Mouse (Mus musculus): ENCODE results near the gene Fam81a.
A peak's percentile ranks its signal among the peaks of the same experiment; 100 is the strongest.

Gene Fam81a

DNA sequence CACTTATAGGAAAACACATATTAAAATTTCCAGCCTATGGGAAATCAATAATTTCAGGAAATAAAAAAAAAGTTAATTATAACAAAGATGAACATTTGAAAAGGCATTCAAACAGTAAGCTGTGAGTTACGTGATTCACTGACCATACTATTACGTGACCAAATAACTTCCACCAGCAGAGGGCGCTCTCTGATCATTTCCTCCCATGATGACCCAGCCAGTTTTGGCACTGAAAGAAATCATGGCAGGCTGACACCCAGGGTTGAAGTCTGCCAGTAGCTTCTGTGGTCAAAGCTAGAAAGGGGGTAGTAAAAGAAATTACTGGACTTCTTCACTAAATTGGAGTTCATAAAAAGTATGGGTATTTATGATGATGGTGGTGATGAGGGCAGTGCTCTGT, 33.1 kb downstream of the Fam81a start:
- peak in 1 of 2 experiments; percentile 89 for DNase-seq (ENCODE audit: low spot score in 2 of 2)

DNA sequence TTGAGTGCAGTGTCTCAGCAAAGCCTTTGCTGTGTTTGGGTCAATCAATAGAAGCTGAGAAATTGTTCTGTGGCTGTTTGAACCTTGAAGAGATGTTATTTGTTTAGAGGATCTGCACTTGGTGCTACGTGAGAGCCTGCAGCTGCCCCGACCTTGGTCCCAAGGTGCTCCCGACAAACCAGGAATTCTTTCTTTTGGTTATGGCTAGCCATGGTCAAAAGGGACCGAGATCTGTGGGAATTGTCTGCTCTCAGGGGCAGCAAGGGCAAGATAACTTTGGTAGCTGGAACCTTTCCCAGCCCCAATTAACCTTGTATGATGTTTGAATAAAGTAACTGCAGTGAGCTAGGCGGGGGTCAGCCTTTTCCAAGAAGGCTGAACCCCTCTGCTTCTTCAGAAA, 34.2 kb downstream of the Fam81a start:
- no peak for DNase-seq (ENCODE audit: low spot score in 2 of 2)

DNA sequence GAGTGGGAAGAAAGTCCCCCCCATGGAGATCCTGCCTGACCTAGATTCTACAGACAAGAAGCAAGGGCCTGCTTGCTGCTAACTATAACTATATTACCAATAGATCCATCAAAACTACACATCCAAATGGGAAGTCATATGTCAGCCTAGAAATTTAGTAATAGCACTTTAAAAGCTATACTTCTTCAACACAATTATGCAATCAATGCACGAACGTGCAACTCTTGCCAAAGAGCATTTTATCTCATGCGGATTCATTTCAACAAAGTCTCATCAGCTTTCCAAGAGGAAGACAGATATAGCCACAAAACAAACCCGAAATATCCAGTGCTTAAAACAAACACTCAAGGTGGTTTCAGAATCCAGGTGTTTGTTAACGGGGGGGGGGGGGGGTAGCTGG, 36.8 kb downstream of the Fam81a start:
- peak in 1 of 2 experiments; percentile 59 for DNase-seq (ENCODE audit: low spot score in 2 of 2)

DNA sequence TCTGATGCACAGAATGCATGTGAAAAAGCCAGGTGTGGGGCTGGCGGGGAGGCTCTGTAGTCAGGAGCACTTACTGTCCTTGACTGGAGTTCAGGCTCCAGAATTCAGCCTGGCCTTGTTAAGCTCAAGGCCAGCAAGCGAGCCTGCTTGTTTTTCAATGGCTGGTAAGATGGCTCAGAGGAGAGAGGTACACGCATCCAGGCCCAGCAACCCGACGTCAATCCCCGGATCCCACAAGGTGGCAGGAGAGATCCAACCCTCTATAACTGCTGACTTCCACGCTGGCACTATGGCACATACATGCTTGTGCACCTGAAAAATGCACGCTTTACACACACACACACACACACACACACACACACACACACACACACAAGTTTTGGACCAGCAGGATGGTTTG, 39.3 kb downstream of the Fam81a start:
- peak in 1 of 2 experiments; percentile 21 for DNase-seq (ENCODE audit: low spot score in 2 of 2)

DNA sequence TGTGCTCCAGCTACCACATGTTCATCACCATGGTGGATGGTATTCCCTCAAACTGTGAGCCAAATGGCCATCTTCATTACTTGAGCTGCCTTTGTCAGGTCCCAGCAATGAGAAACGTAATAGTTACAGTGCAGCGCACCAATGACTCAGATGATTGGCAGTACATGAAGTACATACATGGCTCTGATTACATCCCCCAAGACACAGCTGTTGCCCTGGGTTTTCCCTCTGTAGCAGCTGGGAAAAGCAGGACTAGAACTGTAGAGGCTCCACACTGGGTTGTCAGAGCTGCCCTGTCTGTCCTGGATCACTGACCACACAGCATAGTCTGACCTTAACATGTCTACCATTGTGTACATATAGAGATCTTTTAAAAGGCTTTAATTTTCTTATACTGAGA, 44.8 kb downstream of the Fam81a start:
- DNase-seq (ENCODE audit: low spot score in 2 of 2): no peak

DNA sequence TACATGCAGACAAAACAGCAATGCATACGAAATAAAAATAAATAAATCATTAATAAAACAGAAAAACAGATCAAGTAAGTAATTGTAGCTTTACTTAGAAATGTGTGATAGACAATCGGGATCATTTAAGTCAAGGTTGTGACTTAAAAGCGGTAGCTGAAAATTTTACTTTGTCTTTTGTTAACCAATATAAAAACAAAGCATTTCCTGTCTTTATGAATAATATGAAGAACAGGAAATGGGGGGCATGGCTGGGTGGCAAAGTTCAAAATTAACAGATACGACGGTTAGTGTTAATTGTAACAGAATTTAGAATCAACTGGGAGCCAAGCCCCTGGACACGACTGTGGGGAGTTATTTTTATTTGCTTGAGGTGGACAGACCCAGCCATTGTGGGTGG, 47.3 kb downstream of the Fam81a start:
- no peak for DNase-seq (ENCODE audit: low spot score in 2 of 2)

DNA sequence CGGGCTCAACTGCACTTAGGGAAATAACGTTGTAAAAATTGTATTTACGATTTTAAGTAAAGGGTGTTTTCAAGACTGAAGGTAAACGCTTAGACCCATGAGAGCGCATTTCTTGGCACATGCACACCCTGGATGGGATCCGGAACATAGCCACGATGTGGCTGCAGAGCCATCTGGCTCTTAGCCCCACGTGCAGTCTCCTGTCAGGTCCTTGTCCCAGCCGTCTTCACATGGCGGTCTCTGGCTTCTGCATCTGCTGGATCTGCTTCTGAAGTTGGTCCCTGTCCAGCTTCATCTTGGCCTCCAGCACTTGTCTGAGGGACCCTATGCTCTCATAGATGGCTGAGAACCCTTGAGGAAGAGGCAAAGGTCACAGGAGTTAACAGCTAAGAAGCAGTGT, 51.8 kb downstream of the Fam81a start:
- DNase-seq (ENCODE audit: low spot score in 2 of 2): no peak

DNA sequence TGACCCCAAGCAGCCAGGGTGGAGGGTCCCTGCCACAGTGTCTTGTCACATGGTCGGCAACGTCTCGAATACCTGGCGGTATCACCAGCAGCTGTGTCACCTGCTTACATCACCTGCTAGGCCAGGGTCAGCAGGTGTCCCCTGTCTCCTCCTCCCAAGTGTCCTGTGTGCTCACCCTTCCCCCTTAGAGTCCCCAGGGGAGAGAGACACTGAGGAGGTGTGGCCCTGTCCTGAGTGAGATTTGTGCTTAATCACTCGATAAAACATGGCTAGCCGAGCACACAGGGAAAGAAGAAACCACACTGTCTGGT, 53.6 kb downstream of the Fam81a start:
- DNase-seq (ENCODE audit: low spot score in 2 of 2): no peak

DNA sequence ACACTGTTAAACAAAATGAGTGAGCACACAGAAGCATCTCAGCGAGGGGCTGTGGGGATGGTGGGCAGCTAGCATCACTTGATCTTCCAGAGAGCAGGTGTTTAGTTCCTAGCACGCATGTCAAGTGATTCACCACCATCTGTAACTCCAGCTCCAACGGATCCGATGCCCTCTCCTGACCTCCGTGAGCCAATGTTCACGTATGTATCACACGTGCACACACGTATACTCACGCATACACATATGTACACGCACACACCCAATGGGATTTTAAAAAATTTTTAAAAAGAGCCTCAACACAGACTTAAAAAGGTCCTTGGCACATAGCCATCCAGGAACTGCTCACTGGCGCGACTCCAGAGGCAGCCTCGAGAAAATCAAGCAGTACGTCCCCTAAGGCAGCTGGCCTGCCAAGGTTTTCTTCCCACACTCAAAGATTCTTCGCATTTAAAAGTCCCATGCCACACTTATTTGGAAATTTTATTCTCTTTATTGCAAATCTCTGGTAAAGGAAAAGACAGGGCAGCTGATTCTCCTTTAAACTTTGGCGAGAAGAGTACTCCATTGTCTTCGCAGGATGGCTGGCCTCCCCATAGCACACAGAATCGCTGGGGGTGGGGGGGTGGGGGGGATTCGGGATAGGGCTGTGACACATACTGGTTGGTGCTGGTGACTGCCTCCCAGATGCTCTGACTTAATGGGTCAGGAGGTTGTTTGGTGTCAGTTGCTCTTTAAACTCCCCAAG, 54.1 kb downstream of the Fam81a start:
- peak in 1 of 2 experiments; percentile 64 for DNase-seq (ENCODE audit: low spot score in 2 of 2)

DNA sequence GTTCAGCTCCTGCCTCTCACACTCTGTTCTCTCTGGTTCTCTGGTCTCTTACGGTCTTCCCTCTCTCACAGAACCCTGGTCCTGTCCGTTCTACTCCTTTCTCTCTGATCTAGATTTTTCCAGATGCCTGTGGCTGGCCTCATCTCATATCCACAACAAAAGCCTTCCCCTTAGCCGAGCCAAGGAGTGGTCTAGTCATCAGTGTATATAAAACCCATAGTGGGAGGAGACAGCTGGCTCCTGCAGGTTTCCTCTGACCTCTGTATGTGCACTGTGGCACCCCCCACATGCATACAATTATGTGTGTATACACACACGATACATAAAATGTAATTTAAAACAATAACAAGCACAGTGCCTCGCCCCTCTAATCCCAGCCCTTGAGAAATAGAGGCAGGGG, 55.0 kb downstream of the Fam81a start:
- DNase-seq (ENCODE audit: low spot score in 2 of 2): no peak

DNA sequence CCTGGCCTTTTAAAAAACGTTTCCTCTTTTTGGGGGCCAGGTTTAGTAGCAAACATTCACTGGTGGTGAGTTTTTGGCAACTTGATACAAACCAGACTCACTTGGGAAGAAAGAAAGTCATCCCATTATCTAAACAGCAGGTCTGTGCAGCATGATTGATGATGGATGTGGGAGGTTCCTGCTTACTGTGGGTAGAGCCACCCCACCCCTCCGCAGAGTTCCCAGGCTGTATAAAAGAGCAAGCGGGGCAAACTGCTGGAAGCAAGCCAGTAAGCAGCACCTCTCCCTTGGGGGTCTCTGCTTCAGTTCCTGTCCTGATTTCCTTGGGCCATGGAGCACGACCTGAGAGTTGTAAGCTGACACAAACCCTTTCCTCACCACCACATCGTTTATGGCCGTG, 56.3 kb downstream of the Fam81a start:
- no peak for DNase-seq (ENCODE audit: low spot score in 2 of 2)

DNA sequence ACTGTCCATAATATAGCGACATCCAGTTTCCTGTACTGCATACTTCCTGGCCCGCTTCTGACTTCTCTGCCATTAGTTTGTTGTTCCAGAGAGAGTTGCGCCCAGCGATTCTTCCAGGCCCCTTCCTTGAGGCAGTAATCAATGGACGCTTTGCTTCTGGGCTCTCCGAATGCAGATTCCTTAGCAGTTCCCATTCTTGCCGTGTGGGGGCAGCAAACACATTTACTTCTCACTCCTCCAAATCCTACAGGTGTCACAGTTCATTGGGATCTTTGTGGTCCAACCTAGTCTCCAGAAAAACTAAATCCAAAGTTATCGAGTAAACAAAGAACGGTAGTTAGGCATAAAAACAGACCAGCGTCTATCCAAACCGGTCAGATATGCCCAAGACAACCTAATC, 58.3 kb downstream of the Fam81a start:
- DNase-seq (ENCODE audit: low spot score in 2 of 2): peak in 1 of 2 experiments; percentile 76

DNA sequence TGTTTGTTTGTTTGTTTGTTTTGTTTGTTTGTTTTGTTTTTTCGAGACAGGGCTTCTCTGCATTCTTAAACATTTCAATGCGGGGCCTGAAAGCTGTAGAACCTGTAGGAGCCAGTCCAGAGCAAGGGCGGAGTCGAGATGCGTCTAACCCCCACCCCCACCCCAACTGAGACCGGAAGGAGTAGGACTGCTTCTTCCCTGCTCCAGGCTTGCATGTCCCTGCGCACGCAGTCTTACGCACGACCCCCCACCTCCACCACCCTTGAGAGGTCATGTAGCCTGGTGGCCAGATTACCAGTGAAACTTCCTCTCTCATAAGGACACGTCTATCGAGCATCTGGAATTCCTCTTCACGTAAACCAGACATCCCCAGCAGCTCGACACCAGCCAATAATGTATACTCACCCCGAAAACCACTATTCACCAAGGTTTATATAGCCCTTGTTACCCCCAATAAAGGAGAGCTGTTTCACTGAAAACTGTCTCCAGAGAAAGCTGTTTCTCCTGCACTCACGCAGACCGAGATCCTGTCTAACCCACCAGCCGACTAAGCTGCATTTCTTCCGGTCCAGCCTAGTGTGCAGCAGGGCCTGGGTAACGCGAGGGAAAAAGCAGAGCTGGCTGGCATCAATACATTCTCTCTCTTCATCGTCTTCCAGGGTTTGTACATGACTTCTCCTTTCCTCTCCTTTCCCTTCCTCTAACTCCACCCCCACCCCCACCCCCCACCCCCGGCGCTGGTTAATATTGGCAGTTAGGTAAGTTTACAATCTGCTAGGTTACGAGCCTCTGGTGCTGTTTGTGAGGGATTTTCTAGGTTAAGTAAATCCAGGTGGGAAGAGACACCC, 59.8 kb downstream of the Fam81a start:
- no peak for DNase-seq (ENCODE audit: low spot score in 2 of 2)

DNA sequence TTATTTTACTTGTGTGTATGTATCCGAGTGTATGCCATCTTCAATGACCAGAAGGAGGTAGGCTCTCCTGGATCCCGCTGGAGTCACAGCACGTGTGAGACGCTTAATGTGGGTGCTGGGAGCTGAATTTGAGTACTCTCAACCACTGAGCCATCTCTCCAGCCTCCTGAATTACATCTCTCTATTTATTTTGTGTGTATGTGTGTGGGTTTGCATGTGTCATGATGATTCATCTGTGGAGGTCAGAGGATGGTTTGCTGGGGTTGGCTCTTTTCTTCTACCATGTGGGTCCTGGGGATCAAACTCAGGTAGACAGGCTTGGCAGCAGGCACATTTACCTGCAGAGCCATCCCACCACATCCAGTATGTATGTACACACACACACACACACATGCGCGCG, 60.6 kb downstream of the Fam81a start:
- DNase-seq (ENCODE audit: low spot score in 2 of 2): no peak

DNA sequence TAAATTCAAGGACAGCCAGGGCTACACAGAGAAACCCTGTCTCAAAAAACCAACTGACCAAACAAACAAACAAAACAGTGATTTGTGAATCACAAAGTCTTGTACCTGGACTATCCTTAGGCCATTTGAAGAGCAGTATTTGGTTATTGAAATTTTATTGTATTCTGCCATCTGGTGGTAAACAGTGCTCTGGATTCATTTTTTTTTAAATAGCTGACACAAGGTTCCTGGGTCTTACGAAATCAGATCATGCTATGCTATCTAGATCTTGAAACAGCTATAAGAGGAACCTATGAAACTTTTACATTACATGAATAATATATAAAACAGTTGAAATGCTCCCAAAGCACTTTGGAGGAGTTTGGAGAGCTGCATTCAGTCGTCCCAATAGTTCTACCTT, 61.4 kb downstream of the Fam81a start:
- no peak for DNase-seq (ENCODE audit: low spot score in 2 of 2)

DNA sequence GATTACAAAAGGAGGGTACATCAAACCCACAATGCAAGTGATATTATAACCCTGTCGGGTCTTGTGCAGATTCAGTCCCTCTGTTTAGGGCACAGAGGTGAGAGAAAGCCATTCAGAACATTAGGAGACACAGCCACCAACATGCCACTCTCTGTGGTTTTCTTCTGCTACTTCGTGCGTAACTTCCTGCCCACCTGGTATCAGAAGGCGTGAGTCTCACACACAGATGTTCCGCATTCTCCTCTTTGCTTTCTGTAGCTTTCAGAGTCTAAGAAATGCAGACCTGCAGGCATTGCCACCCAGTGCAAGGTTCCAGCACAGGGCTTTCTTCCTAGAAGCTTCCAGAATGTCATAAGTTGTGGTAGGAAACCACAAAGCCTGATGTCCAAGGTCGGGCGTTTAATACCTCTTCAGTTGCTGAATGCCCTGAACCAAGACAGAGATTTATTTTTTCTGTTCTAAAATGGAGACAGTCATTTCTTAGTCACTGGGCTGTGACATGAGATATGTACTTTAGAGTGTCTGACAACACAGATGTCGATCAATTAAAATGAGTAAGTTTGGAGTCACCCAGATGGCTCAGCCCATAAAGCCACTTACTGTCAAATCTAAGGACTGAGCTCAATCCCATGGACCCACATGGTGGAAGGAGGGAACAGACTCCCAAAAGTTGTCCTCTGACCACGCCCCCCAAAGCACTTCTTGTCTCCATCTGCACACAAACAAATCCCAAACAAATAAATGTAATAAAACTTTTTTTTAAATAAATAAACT, 62.1 kb downstream of the Fam81a start:
- DNase-seq (ENCODE audit: low spot score in 2 of 2): no peak

DNA sequence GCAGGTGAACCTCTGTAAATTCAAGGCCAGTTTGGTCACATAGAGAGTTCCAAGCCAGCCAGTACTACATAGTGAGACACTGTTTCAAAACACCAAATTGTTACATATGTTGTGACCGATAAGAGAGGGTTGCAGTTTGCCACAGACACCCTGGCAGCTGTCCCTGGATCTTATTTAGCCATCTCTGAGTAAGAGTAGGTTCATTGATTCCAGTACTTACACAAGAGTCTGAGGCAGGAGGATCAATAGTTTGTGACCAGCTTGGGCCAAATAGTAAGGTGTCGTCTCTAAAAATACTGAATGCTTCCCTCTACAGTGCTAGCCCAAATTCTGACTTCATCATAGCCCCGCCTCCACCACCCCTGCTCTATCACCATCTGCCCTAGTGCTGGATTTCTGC, 64.3 kb downstream of the Fam81a start:
- DNase-seq (ENCODE audit: low spot score in 2 of 2): no peak

DNA sequence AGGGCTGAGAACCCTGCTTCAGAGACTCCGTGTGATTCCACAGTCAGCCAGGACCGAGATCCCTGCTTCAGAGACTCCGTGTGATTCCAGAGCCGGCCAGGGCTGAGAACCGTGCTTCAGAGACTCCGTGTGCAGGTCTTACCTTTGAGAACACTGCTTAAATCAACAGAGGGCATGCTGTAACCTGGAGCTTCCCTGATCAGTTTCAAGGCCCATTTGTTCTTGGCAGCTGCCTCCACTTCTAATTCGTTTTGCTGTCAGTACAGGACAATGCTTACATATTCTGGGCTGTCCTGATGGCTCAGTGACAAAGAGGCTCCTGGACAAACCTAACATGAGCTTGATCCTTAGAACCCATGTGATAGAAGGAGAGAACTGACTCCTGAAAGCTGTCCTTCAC, 65.2 kb downstream of the Fam81a start:
- no peak for DNase-seq (ENCODE audit: low spot score in 2 of 2)

DNA sequence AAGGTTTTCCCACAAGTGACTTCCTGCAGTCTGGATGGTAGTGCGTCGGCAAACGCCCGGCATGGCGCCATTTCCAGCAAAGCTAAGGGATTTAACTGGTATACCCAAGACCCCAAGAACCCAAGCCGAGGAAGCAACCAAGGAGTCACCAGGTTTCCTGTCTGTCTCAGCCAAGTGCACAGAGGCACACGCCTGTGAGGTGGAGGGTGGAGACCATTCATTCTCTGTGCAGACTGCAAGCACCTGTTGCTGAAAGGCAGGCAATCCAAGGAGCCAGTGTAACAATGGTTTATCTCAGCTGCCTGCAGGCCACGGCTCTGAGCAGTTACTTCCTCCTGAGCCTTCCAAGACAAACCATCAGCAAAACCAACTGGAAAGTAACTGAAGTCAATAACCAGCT, 70.0 kb downstream of the Fam81a start:
- DNase-seq (ENCODE audit: low spot score in 2 of 2): no peak

DNA sequence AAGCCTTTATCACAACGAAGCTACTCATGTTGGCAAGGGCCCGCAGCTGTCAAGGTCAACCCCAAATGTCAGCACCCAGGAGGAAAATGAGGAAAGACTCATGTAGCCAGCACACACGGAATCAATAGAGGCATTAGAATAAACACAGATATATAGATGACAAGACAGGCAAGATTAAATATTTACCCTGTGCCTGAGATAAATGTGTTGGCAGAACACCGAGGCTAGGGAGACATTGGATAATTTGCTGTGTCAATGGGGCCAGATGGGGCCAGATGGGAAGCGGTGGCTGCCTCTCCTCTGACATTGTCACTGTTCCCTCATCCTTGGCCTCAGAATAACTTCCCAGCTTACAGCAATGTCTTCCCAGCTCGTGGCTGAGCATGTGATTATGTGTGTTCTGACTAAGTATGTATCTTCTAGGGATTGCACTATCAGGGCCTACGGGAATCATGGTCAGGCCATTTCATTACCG, 72.4 kb downstream of the Fam81a start:
- DNase-seq (ENCODE audit: low spot score in 2 of 2): no peak

DNA sequence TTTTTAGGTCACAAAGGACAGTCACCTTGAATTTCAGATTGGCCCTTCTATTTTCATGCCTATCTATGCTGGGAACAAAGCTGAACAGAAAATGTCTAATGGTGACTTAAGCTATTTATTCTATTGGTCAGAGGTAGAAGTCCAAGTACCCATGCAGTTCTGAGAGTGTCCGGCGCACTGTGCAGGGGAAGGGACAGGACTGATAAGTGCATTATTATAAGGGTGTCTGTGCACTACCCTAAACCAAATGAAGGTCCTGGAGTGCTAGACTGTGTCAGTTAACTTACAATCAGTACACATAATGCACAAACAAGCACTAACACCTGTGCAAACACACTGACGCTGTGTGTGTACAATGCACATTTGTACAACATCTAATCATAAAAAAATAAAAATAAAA, 74.9 kb downstream of the Fam81a start:
- no peak for DNase-seq (ENCODE audit: low spot score in 2 of 2)

DNA sequence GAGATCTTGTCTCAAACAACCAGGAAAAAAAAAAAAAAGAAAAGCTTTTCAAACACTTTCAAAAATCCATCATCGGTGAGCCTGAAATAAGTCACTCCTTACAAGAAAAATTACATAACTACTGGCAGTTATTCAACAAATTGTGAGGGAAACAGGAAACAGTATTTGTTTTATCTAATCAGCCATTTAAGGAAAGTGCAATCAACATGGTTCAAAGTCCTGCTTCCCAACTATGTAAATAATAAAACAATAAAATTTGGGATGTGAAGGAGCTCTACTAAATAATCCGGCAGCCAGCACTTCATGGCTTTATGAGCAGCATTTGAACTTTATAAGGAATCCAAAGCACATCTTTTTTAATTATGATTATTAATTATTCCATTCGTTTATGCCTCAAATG, 80.3 kb downstream of the Fam81a start:
- DNase-seq (ENCODE audit: low spot score in 2 of 2): no peak

DNA sequence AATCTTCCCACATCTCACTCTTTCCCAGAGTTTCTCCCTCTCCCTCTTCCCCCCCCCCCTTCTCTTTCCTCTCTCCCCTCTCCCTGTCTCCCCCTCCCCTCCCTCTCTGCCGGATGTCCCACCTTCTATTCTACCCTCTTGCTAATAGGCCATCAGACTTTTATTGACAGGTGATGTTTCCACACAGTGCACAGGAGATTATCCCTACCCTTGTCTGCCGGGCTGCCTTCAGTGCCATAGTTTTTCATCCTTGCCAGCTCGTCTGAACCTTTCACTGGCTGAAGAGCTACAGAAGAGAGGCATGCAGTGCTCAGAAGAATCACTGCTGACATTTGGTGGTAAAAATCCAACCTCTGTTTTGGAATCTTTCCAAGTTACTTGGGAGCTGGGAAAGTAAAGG, 88.9 kb downstream of the Fam81a start:
- DNase-seq (ENCODE audit: low spot score in 2 of 2): no peak
